Mouse (Mus musculus) left cerebral cortex, adult 9 months (tissue): ENCODE data around the gene Glmp.
A peak's percentile ranks its signal among the peaks of the same experiment; 100 is the strongest.
"Not testable (repeated sequence)": the region's sequence is repeated elsewhere in the genome, so short reads cannot be mapped to it uniquely, and the experiment has no call there.

Experiments used
- DNase-seq, 2 experiments: peaks; one replicate each; pipeline ENCODE4 v3.0.0; 2022; ENCODE audit warnings: low spot score in 2 of 2

Glmp gene

DNA sequence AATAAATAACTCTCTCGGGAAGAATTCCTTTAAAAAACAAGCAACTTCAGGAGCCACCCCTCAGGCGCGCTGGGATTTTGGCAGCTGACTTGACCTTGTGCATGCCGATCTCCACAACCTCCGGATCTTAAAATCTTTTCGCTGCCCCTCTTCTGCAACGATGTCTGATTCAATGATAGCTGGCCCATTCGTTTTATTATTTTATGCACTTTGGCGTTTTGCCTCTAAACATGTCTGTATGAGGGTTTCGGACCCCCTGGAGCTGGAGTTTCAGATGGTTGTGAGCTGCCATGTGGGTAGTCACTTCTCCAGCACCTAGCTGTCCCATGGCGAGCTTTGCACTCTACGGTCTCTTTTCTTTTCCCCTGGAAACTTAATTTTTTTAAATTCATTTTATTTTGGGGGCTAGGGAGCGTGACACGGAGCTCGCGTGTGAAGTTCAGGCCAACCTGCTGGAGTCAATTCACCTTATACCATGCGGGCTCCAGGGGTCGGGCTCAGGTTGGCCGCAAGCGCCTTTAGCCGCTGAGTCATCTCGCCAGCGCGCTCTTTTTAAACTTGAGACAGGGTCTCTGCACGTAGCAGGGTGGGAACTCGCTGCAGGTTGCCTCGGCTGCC, 10.7 kb downstream of the Glmp start:
- no peak for DNase-seq

DNA sequence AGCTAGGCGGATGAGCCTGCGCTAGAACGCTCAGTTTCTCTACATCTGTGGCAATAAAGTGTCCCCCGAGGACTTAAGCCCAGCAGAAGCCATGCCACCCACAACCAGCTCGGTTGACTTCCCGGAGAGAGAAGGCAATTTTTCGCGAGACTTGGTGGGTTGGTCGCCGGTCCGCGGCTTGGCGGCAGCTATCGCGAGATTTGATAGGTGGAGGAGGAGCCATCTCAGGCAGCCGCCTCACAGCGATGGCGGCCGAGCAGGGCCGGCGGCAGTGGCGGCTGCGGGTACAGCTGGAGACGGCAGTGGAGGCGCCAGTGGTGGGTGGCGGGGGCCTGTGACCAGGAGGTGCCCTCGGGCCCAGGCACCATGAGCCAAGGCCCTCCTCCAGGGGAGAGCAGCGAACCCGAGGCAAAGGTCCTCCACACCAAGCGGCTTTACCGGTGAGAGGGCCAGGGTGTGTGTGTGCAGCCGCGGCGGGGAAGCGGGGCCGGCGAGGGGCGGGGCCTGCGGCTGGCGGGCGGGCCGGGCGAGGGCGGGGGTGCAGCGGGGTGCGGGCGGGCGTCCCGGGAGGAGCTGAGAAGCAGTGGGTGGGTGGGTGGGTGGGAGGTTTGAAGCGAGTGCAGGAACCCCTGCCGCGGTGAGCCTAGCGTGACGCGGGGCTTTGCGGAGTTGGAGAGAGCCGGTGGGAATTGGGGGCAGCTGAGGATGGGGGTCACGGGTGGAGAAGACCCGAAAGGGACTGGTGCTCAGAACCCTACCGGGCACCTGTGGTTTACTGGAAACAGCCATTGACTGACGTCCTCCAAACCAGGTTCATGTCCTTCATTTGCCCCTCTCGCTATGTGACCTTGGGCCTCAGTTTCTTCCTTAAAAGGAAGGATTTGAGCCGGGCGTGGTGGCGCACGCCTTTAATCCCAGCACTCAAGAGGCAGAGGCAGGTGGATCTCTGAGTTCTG, 11.5 kb downstream of the Glmp start, which contains the start of the genes Tmem79 and Smg5:
Tmem79 (minus strand) TSS at position 91 of the 956 bp plus-strand sequence.
Smg5 (plus strand) TSS at position 203 of the 956 bp plus-strand sequence.
- peak; percentile 90 to 96 for DNase-seq

GRCm38 (mm10) chr3:88337367-88338020, 12.7 kb downstream of the Glmp start:
- DNase-seq, result peak in 1 of 2 experiments; percentile 36

DNA sequence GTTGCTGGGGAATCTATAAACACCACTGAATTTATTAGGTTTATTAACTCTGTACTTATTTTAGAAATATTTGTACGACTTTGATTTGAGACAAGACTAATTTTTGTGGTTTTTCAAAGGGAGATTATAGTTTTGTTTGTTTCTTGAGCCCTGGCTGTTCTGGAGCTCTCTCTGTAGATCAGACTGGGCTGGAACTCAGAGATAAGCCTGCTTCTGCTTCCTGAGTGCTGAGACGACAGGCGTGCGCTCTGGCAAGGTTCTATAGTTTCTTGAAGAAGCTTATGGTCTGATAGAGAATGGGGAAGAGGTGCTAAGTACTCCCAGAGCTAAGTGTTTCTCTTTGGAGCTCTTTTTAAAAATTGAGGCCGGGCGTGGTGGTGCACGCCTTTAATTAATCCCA, 13.5 kb downstream of the Glmp start:
- DNase-seq, result no peak

DNA sequence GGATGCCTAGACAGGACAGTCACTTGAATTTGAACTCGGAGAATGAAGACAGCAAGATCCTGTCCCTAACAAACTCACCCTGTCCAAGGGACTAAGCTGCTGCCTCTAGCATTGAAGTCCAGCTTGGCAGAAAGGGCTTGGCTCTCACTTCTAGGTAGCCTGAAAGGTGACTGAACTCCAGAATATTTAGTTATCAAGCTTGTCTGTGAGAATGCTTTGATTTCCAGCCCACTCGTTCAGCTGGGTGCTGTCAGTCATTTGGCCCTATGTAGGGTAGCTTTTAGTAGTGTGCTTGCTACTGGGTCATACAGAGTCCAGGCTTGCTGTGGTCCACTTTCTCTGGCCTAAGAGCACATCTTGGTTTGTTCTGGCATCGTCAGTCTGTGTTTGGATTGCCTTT, 14.2 kb downstream of the Glmp start:
- DNase-seq, result no peak

- no peak for DNase-seq
These were observed 25.9 kb downstream of the Glmp start for GRCm38 (mm10) chr3:88350732-88351131.

DNA sequence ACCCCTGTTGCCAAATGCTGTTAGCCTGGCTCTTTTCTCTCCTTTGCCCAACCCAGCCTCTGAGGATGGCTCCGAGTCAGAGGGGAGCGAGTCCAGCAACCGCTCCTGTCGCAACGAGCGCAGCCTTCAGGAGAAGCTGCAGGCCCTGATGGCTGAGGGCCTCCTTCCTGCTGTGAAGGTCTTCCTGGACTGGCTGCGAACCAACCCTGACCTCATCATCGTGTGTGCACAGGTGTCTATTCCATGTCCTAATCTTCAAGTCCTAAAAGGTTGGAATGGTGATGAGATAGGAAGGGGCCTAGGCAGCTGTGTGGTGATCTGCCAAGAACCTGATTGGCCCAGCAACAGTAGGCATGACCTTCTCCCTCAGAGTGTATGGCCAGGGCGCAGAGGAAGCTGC, 28.1 kb downstream of the Glmp start:
- no peak for DNase-seq

GRCm38 (mm10) chr3:88354396-88355165, 29.8 kb downstream of the Glmp start:
- DNase-seq, result peak in 1 of 2 experiments; percentile 40

DNA sequence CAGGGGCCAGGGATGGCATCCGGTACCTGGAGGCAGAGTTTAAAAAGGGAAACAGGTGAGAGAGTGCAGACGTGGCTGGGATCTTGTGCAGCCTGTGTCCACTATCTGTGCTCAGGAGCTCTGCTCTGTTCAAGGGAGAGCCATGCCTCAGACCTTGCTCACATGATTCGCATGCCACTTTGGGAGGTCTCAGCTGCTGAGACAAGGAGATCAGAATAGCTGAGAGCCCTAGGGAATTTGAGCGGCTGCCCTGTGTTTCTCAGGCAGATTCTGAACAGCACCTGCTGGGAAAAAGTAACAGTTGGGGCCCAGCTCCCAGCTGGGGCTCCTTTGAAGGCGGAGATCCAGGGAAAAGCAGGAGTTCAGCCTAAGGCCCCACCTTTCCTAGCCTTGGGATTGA, 34.8 kb downstream of the Glmp start:
- no peak for DNase-seq

- no peak for DNase-seq
These were observed 35.2 kb downstream of the Glmp start for GRCm38 (mm10) chr3:88359989-88360388.

DNA sequence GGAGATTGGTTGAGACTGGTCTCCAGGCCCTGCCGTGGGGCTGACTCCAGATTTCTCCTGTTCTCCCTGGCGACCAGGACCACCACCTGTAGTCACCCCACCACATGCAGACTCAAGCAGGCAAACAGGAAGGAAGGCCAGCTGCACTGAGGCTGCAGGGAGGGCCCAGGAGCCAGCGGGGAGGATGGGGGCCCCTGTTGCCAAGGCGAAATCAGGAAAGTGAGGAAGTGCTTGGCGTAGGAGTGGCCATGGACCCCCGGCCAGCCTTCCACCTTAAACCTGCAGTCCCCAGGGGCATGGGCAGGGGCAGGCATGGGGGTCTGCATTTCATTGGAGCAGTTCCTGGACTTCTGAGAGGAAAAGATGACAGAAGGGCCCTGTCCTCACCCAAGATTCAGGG, 36.3 kb downstream of the Glmp start:
- DNase-seq, result no peak

- DNase-seq, result no peak
These were observed 36.9 kb downstream of the Glmp start for GRCm38 (mm10) chr3:88361612-88362313.

DNA sequence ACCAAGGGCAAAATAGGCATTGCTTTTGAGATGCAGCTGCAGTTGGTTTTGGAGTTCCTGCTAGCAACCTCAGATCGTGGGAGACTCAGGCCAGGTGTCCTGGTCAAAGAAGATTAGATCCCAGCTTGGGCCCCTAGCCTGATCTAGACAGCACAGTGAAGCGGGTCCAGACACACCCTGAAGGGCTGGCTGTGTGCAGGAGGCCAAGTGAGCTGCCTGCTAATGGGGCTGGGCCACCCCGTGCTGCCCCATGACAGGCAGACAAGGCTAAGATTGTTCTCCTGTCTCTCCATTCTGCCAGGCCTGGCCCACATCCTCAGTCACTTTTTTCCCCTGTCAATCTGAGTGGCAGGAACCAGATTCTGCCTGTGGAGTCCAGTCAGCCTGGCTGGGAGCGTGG, 38.9 kb downstream of the Glmp start:
- DNase-seq, result peak in 1 of 2 experiments; percentile 62

- no peak for DNase-seq
These were observed 39.5 kb downstream of the Glmp start, which contains the start of gene Paqr6 for GRCm38 (mm10) chr3:88364337-88364736. Paqr6 (plus strand) TSS chr3:88364584.

- no peak for DNase-seq
These were observed 41.0 kb downstream of the Glmp start for GRCm38 (mm10) chr3:88365705-88366361.

DNA sequence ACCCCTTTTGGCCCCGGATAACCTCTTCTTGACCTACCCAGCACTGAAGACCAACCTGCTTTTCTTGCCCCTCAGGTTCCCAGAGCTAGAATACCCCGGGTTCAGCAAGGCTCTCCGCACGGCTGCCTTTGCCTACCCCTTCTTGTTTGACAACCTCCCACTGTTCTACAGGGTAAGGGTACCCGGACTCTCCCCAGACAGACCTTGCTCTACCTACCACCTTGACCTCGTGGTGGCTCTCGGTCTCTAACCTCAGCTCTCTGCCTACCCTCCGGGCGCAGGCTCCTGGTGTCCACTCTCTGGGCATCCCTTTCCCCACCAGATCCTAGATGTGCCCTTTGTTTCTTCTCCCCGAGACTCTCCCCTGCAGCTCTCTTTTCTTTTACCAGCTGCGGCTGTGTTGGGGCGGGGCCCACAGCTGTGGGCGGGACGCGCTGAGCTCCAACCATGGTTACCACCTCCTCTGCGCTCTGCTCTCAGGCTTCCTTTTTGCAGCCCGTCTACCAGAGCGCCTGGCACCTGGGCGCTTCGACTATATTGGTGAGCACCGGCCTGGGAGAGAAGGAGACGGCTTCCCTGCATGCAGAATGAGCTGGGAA, 42.1 kb downstream of the Glmp start:
- peak in 1 of 2 experiments; percentile 71 for DNase-seq

DNA sequence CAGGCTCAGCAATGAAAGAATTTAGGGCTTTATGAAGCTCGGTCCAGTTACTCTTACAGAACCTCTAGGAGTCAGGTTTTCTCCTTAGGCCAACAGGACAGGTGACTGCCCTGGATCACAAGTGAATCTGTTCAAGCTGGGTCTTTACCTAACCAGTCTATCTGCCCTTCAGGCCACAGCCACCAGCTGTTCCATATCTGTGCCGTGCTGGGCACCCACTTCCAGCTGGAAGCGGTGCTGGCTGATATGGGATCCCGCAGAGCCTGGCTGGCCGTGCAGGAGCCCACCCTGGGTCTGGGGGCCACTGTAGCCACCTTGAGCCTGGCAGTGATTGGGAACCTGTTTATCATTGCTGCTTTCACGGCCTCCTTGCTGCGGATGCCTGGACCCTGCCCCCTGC, 42.7 kb downstream of the Glmp start:
- DNase-seq, result not testable (repeated sequence)

DNA sequence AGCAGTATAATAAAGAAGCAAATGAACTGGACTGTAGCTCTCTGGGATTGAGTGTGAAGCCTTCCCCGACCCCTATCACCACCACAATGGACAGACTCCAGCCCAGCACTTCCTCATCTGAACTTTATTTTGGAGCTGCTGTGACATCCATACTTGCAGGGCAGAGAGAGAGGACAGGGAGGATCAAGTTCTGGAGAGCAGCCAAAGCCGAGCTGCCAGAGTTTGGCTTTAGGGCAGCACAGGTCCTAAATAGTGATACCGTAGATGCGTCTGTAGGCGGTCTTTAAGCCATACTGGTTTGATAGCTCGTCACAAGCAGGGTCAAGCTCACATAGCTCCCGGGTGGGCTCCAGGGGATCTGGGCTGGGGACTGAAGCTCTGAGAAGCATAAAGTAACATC, 43.7 kb downstream of the Glmp start:
- not testable (repeated sequence) for DNase-seq

DNA sequence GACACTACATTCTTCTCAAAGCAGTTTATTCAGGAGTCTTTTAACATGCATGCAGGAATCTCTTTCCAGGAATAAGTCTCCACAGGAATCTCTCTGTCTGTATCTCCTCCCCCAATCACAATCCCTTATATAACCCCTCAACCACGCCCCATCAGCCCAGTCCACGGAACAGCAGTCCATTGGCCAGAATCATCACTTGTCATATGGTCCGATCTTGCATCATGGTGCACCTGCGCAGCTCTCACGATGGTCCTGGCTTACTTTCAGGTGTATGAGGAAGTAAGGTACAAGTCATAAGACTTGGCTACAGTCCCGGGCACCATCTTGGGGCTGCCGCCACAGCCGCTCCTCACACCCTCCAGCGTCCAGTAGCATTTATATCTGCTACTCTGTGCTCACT, 47.8 kb downstream of the Glmp start, which contains the start of gene Bglap3:
Bglap3 (minus strand) TSS at position 101 of the 400 bp plus-strand sequence.
- DNase-seq, result not testable (repeated sequence)
